Mouse (Mus musculus) cortical plate, adult 2 months (tissue): ENCODE results near the gene Dnajc13. TPM values are rescaled to one million over a fixed set of nuclear protein-coding genes. Genes with fewer than 3 reads are reported as not detected.

Source experiments
- H3K27ac ChIP-seq: fragments of 200-500 bp; 2 replicates; pipeline ENCODE4 v1.5.1; 2012; ENCODE audit warnings: low read length, control low read depth, inconsistent platforms; ENCODE audit not compliant: insufficient read depth
- H3K4me1 ChIP-seq: fragments of 200-500 bp; 2 replicates; pipeline ENCODE4 v1.6.1; 2011; ENCODE audit warnings: low read length; ENCODE audit not compliant: control insufficient read depth, insufficient read depth
- H3K4me3 ChIP-seq: fragments of 200-500 bp; 2 replicates; pipeline ENCODE4 v1.5.1; 2011; ENCODE audit warnings: mild to moderate bottlenecking, low read length, control low read depth; ENCODE audit not compliant: insufficient read depth
- CTCF ChIP-seq: fragments of 200-500 bp; IDR thresholded peaks from 2 replicates; pipeline ENCODE4 v1.5.1; 2011; ENCODE audit warnings: mild to moderate bottlenecking, control low read depth, low read length; ENCODE audit not compliant: insufficient read depth; ENCODE audit errors: extremely low read depth
- POLR2A ChIP-seq: fragments of 200-500 bp; IDR thresholded peaks from 2 replicates; pipeline ENCODE4 v1.6.1; 2011; ENCODE audit warnings: mild to moderate bottlenecking, low read length, control low read depth; ENCODE audit not compliant: insufficient read depth; ENCODE audit errors: extremely low read depth
- polyA plus RNA-seq: library from polyadenylated mRNA; depleted of rRNA; stranded (reverse); fragments of >200 nt; gene quantifications from 2 replicates; pipeline ENCODE4 v1.2.3, GENCODE M21; 2012; rRNA removed

Gene Dnajc13
- 62.9 and 67.2 TPM in 2 replicates for polyA plus RNA-seq

GRCm38 (mm10) chr9:104262823-104263352, at the start of gene Dnajc13:
Dnajc13 (minus strand) TSS chr9:104262930.
- H3K4me3 ChIP-seq, result peak within 1 kb of the TSS; percentile 44
- 0 out of 2 replicates have a peak within 1 kb of the TSS, but pooled peaks have one; percentile 17 for H3K27ac ChIP-seq
- peaks cover 6% of the 10 kb centered on the region; the same call in 1 of the 2 replicates for H3K4me1 ChIP-seq
- TF ChIP-seq POLR2A, result peak; percentile 66; the same call in 1 of the 2 replicates
- TF ChIP-seq CTCF, result no peak

- Histone ChIP-seq H3K27ac (no peak overlapping the region), H3K4me1 (no peaks in the 10 kb centered on the region), H3K4me3 (no peak overlapping the region)
- TF ChIP-seq POLR2A (no peak), CTCF (peak; percentile 99)
These were observed 44.0 kb upstream of the Dnajc13 start for GRCm38 (mm10) chr9:104306734-104307133.

- Histone ChIP-seq H3K4me3 (no peak overlapping the region), H3K27ac (no peak overlapping the region), H3K4me1 (no peaks in the 10 kb centered on the region)
- TF ChIP-seq CTCF (no peak), POLR2A (no peak)
These were observed 42.8 kb upstream of the Dnajc13 start for GRCm38 (mm10) chr9:104305333-104306111.

GRCm38 (mm10) chr9:104304800-104305199, 42.1 kb upstream of the Dnajc13 start:
- no peak overlapping the region for H3K4me3 ChIP-seq
- no peak overlapping the region for H3K27ac ChIP-seq
- TF ChIP-seq POLR2A (no peak), CTCF (no peak)

DNA sequence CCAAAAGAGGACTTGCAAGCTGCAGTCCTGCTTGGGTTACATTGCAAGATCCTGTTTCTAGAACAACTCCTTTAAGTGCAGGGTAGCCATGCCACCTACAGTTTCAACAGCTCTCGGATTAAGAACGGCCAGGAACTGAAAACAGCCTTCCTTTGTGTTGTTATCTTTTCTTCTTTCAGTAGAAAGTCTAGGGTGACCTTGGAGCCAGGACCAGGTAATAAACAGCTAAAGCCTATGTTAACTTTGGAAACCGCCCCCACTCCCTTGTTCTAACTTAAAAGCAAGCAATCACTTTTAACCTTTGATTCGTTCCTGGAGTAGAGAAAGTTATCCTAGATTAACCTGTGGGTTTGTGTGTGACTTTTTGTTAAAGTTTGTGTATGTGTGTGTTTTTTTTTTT, 41.6 kb upstream of the Dnajc13 start:
- TF ChIP-seq CTCF, result no peak
- no peak for TF ChIP-seq POLR2A
- H3K4me1 ChIP-seq, result no peaks in the 10 kb centered on the region

More at GRCm38 (mm10) chr9:104304800-104305199, 42.1 kb upstream of the Dnajc13 start:
- no peaks in the 10 kb centered on the region for H3K4me1 ChIP-seq

DNA sequence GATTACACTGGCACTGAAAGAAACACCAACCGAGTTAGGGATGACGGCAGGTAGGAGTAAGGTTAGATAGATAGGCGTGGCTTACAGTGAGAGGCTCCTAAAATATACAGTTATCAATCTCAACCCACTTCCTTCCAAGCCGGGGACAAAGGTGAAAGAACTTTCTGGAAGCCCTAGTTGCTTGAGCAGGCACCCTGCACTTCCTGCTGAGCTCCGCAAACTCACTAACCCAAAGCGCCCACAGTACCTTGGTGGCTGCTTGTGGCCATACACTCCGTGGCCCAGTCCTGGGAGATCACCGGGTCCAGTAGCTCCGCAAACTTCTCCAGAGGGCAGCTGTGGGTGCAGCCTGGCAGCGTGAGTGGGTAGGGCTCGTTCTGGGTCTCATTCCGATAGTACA, 37.8 kb upstream of the Dnajc13 start:
- no peak for TF ChIP-seq CTCF
- TF ChIP-seq POLR2A, result no peak
- Histone ChIP-seq H3K4me3 (no peak overlapping the region), H3K4me1 (no peaks in the 10 kb centered on the region), H3K27ac (no peak overlapping the region)

More for the DNA sequence above, 41.6 kb upstream of the Dnajc13 start:
- no peak overlapping the region for H3K4me3 ChIP-seq
- H3K27ac ChIP-seq, result no peak overlapping the region

- TF ChIP-seq POLR2A (no peak), CTCF (no peak)
- Histone ChIP-seq H3K4me1 (no peaks in the 10 kb centered on the region), H3K4me3 (no peak overlapping the region), H3K27ac (no peak overlapping the region)
These were observed 34.3 kb upstream of the Dnajc13 start for GRCm38 (mm10) chr9:104297041-104297440.

- Histone ChIP-seq H3K4me1 (no peaks in the 10 kb centered on the region), H3K4me3 (no peak overlapping the region), H3K27ac (no peak overlapping the region)
- no peak for TF ChIP-seq CTCF
- no peak for TF ChIP-seq POLR2A
These were observed 22.2 kb upstream of the Dnajc13 start for GRCm38 (mm10) chr9:104284934-104285333.

GRCm38 (mm10) chr9:104282536-104282935, 19.8 kb upstream of the Dnajc13 start:
- Histone ChIP-seq H3K27ac (no peak overlapping the region), H3K4me3 (no peak overlapping the region), H3K4me1 (no peaks in the 10 kb centered on the region)
- TF ChIP-seq POLR2A (no peak), CTCF (no peak)

DNA sequence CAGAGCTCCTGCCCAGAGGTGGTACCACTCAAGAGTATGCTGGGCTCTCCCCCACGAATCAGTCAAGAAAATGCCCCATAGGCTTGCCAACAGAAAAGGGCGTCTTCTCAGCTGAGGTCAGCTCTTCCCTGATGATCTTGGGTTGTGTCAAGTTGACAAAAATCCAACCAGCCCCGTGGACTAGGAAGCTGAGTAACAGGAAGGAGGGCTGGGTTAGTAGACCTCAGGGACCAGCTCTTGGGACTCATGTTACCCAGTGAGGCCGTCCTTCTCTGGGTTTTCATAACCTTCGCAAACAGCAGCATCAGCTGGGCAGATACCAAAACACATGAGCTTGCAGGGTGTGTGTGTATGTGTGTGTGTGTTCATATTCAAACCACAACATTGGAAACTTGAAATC, 19.0 kb upstream of the Dnajc13 start:
- Histone ChIP-seq H3K4me3 (no peak overlapping the region), H3K27ac (no peak overlapping the region), H3K4me1 (no peaks in the 10 kb centered on the region)
- TF ChIP-seq CTCF, result no peak
- TF ChIP-seq POLR2A, result no peak
